Mouse (Mus musculus) left cerebral cortex, adult 9 months (tissue): ENCODE data around the gene Gfy.

ENCODE experiments used
- DNase-seq, 2 experiments: peaks; one replicate each; pipeline ENCODE4 v3.0.0; 2022; ENCODE audit warnings: low spot score in 2 of 2

Gene Gfy

GRCm38 (mm10) chr7:45127700-45128224 is 51.6 kb downstream of the Gfy start:
- no peak for DNase-seq

DNA sequence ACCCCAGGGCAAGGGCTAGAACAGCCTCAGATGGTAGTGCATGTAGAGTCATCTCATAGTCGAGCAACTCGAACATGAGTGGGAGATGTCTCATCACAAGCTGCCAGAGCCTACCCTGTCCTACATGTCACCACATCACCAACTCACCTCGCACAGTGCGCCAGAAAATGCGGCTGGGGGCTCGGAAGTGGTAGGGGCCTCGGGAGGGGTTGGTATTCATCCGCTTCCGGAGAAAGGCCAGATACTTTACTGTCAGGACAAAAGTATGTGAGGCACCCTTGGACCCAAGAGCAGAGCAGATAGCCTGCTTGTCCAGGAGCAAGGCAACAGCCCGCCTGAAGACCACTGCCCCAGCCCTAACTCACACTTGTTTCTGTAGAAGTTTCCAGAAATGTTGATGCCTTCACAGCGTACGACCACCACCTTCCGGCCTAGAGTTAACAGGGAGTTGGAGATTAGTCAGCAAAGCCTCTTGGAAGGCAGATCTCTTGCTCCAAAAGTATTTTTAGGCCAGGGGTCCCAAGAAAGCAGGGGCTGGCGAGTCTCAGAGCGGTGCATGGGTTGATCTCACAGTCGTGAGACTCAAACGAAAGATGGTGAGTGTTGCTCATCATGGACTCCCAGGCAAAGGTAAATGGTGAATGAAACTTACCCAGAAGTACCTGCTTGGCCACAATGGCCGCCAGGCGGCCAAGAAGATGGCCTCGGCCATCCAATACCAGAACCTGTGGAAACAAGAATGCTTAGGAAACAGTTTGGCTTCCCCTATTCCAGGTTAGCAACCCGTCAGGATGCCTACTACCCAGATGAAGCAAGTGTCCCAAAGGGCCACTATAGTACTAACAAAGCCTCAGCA is 52.3 kb downstream of the Gfy start:
- DNase-seq, result no peak
